Mouse (Mus musculus): ENCODE results near the gene Spg11.

DNA sequence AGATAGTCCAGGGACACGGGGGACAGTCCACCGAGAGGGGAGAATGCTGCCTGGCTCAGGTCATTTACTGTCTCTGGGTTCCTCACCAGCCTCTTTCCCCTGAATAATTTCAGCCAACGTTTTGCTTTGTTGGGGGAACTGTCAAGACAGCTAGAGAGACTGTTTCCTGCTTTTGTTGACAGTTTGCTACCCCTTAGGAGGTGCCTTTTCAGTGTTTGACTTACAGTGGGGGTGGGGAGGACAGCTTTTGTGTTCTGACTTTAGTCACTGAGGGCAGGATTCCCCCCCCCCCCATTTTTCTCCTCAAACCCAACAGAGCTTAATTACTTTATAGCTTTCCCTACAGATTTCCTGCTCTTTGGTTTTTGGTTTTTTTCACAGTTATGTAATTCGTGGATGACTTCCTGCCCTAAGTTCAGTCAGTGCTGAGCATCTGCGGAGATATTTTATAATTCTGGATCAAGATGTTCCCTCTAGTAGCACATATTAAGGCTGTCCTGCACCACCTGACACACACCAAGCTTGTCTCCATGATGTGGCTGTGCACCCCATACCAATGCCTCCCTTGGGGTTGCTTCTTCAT, 8.7 kb upstream of the Spg11 start:
- TF ChIP-seq CTCF (IDR thresholded peaks at IDR 0.05; ENCODE audit: low read depth, low read length): no peak
- TF ChIP-seq TAL1 (conservative IDR thresholded peaks at IDR 0.05; ENCODE audit: low read depth, low read length): no peak
